Mouse (Mus musculus) frontal cortex, postnatal 36 days (tissue): ENCODE data around the gene Gcm2.

Experiments used
- DNase-seq, 2 experiments: peaks; one replicate each; pipeline ENCODE4 v3.0.0; 2022; ENCODE audit warnings: low spot score in 2 of 2

Gcm2 gene

DNA sequence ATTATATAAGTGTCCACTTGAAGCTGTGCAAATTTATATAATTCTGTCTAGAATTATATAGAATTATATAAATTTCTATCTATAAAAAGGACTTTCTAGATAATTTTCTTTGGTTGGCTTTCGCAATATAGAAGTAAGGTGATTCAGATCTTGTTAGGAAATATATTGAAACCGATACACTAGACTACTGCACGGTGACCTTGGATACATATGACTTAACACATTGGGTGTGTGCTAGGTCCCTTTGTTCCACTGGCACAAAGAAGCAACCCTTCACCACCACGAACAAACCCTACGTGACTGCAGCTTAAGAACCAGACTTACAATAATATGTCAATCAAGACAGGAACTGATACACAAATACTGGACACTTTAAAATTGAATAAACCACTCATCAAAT lies 31.0 kb downstream of the Gcm2 start:
- no peak for DNase-seq

DNA sequence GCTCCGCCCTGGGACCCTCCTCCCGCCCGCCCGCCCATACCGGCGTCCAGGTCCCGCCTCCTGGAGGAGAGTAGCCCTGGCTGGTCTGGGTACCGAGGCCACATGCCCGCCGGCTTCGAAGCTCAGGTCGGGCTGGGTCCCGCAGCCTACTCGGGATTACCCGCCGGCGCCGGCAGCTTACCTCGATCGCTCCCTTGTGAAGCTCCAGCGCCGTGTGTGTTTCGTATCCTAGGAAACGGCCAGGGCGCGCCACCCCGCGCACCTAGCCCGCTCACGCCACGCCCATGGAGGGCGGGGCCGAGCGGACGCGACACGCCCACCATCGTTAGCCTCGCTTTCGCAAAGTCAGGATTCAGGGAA lies 31.4 kb downstream of the Gcm2 start, which contains the start of gene Mak:
Gene Mak, minus strand, starts transcription at position 286 of the 360 bp plus-strand sequence.
- peak; percentile 68 to 77 for DNase-seq

- DNase-seq, result no peak
Measured at GRCm38 (mm10) chr13:41078690-41079420, 32.0 kb downstream of the Gcm2 start.

DNA sequence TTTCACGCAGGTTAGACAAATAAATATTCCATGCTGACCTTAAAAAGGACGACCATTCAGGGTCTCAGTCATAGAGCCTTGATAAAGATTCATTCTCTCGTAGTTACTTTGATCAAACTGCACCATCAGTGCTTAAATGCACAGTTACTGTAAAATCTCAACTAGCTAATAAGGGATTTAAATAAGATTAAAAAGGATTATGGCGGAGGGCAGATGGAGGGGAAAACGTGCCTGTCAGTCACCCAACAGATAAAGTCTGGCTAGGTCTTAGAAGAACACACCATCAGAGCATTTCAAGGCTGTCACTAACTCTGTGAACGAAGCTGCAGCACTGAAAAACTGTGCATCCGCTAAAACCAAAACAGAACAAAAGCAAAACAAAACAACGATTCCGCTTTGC lies 32.9 kb downstream of the Gcm2 start:
- DNase-seq, result no peak

DNA sequence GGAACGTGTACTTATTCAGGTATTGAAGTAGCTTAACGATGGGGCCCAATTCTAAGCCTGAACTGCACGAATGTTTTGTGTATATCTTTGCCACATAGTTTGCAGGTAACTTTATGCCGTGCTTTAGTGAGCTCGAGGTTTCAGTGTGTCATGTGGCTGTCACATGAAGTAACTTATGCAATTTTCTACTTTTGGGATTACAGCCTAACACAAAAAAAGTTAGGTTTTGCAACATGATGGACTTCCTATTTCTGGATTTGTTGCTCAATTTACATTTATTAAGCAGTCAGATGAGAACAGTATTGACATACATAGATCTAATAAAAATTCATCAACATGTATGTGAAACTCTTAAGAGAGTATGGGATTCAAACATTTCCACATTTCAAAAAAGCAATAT lies 37.0 kb downstream of the Gcm2 start:
- DNase-seq, result no peak

GRCm38 (mm10) chr13:41071617-41072016 lies 39.2 kb downstream of the Gcm2 start:
- no peak for DNase-seq

GRCm38 (mm10) chr13:41067618-41068017 lies 43.2 kb downstream of the Gcm2 start:
- no peak for DNase-seq

- no peak for DNase-seq
Measured at GRCm38 (mm10) chr13:41051965-41052364, 58.9 kb downstream of the Gcm2 start.
